Mouse (Mus musculus) gastrocnemius, postnatal 4 days (tissue): ENCODE measurements around the gene Olfr1023. TPM values are rescaled to one million over a fixed set of nuclear protein-coding genes. Genes with fewer than 3 reads are reported as not detected.

ENCODE experiments used
- DNase-seq, 2 experiments: peaks; one replicate each; pipeline ENCODE4 v3.0.0; 2021 to 2022; ENCODE audit warnings: low spot score in 2 of 2, mixed read lengths in 2 of 2
- long read RNA-seq, 2 experiments: library from polyadenylated mRNA; stranded (forward); transcript quantifications; one replicate each; pipeline ENCODE4 v2.0.0; 2021
- total RNA-seq, 2 experiments: library from RNA; stranded (reverse); gene quantifications; 2 replicates each; pipeline ENCODE4 v1.2.3; 2021

Gene Olfr1023
- not detected for total RNA-seq
- long read RNA-seq, experiment 1, result 0 reads
- long read RNA-seq, experiment 2, result 0 reads

DNA sequence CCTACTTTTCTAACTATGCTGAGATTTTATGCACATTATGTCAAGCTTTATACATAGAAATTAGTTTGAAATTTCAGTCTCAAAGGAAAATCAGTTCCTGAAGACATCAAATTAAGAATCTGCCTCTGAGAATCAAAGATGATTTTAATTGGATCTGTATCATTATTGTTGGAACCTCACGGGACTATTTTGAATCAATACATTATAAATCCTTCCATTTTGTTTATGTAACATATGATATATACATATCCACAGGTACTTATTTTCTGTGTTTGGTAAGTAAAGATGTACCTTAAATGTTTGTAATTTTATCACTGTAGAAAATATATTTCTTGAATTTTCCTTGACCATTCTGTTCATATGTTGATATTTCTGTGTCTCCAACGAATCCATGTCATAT is at the start of gene Olfr1023:
TSS of gene Olfr1023 (plus strand) at position 301 of the 400 bp plus-strand sequence.
- DNase-seq, result no peak

DNA sequence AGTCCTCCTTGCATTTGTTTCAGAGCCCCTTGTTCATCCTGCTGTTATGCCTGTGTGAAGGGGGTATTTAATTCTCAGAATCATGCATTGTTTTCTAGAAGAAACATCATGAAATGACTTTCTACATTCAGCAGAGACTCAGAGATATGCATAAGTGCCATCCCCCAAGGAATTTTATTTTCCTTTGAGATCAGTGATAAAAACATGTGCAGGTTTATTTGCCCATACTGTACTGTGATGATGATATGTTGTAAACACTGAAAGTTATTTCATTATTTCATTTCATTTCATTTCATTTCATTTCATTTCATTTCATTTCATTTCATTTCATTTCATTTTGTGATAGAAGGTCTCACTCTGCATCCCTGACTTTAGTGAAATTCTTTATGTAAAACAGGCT is 40.1 kb upstream of the Olfr1023 start, which contains the start of gene Olfr1019:
TSS of gene Olfr1019 (minus strand) at position 101 of the 400 bp plus-strand sequence.
- DNase-seq, result no peak

DNA sequence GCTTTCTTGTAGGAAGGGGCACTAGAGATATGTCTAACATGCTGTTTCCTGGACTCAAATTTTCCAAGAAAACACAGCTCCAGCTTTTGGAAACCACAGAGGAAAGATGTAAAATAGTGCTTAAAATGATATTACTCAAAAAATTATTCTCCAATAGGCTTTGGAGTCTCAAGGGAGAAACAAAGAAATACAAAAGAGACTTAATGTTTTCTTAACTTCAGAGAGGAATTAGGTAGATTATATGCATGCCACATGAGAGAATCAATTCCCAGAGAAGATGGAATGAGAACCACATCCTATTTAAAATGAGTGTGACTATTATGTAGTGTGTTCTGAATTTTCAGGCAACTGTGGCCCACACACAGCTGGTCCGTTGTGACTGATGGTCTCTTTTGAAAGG is 38.7 kb upstream of the Olfr1023 start, which contains the start of gene Olfr1020:
TSS of gene Olfr1020 (plus strand) at position 301 of the 400 bp plus-strand sequence.
- no peak for DNase-seq

DNA sequence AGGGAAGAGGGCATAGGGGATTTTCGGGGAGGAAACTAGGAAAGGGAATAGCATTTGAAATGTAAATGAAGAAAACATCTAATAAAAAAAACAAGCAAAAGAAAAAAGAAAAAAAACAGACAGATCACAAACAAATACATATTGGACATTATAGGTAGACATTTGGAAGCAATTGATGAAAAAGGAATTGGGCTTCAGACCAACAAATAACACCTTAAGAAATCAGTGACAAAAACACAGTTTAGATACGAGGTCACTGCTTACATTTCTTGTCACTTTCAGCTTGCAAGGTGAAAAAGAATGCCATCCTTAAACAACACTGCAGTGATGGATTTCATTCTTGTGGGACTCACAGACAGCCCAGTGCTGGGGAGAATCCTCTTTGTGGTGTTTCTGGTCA is 17.1 kb upstream of the Olfr1023 start, which contains the start of gene Olfr1022:
TSS of gene Olfr1022 (plus strand) at position 301 of the 400 bp plus-strand sequence.
- DNase-seq, result no peak

DNA sequence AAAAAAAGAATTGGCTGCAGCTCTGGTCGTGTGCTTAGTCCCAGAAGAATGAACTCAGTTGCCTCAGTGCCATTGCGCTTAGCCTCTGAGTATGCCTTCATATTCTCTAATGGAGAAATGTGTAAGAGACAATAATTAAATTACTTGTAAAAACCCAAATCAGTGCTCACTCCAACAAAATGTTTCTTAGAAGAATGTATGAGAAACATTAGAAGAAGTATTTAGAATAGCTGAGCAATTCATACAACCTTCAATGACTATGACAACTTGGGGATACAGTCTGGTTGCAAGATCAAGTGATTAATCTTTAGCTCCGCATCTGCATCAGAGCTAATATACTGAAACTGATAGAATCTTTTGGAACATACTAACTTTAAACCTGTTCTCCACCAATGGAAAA is 19.5 kb downstream of the Olfr1023 start, which contains the start of gene Olfr1024:
TSS of gene Olfr1024 (minus strand) at position 101 of the 400 bp plus-strand sequence.
- no peak for DNase-seq

DNA sequence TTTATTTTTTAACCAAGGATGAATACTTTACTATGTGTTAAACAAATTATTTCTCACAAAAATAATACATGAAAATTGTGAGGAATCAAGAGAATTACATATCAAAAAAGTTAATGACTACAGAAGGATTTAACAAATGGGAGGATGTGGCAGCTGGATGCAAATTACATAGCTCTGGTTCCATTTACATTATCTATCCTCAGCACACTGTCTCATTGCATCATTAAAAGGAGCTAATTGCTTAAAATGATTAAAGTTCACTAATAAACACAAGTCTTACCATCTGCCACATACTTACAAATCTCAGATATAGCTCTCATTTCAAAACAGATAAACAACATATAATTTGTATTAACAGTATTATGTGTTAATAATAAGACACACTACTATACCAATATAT is 27.8 kb downstream of the Olfr1023 start:
- no peak for DNase-seq

DNA sequence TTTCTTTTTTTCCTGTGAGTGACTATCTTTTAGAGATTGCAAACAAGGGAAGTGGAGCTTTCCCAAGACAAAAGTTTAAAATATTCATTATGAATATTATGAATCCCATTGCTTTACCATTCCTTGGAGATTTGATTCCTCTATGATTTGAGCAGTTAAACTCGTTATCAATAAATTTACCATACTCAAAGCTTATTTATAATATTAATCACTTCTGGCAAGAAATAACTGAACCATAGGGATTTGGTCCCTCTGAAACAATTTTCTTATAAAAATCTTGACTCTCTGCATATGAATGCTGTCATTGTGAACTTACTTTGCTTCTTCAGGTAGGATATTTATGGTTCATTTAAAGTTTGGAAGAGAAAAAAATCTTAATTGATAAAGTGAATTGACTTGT is 29.5 kb downstream of the Olfr1023 start, which contains the start of gene Olfr1025-ps1:
TSS of gene Olfr1025-ps1 (plus strand) at position 301 of the 400 bp plus-strand sequence.
- DNase-seq, result no peak

DNA sequence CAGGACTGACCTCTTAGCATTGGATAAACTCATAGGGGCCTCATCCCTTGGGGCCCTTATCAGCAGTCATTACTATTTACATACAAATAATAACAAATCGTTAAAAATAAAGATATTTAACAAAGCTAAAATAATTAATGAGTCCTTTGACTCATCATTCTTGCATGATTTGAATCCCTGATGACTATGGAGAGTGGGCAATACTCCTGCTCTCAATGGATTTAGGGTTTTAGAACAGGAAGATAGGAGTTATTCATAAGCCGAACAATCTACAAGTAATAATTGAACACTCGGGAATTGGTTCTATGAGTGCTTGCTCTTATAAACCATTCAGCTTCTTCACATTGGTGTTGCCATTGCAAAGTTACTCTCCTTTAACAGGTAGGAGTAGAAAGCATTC is 35.8 kb downstream of the Olfr1023 start, which contains the start of gene Olfr1026:
TSS of gene Olfr1026 (plus strand) at position 301 of the 400 bp plus-strand sequence.
- no peak for DNase-seq

Other genes starting within 250 kb of the Olfr1023 start
- gene Olfr1002, start 234.9 kb upstream of the Olfr1023 start, total RNA-seq, result not detected
- not detected for gene Olfr154, start 221.2 kb upstream of the Olfr1023 start, total RNA-seq
- not detected for gene Olfr1006, start 206.9 kb upstream of the Olfr1023 start, total RNA-seq
- gene Olfr1008, start 196.2 kb upstream of the Olfr1023 start, total RNA-seq, result not detected
- gene Olfr1009, start 170.2 kb upstream of the Olfr1023 start, total RNA-seq, result not detected
- not detected for gene Olfr1012, start 122.9 kb upstream of the Olfr1023 start, total RNA-seq
- gene Olfr1013, start 118.5 kb upstream of the Olfr1023 start, total RNA-seq, result not detected
- gene Olfr1014, start 112.9 kb upstream of the Olfr1023 start, total RNA-seq, result not detected
- not detected for gene Olfr1015, start 103.6 kb upstream of the Olfr1023 start, total RNA-seq
- gene Olfr1016, start 83.1 kb upstream of the Olfr1023 start, total RNA-seq, result not detected
- not detected for gene Olfr1018, start 67.2 kb upstream of the Olfr1023 start, total RNA-seq
- not detected for gene Olfr1019, start 40.2 kb upstream of the Olfr1023 start, total RNA-seq
- gene Olfr1020, start 38.6 kb upstream of the Olfr1023 start, total RNA-seq, result not detected
- not detected for gene Olfr1022, start 17.0 kb upstream of the Olfr1023 start, total RNA-seq
- not detected for gene Olfr1024, start 19.4 kb downstream of the Olfr1023 start, total RNA-seq
- gene Olfr1025-ps1, start 29.6 kb downstream of the Olfr1023 start, total RNA-seq, result not detected
- not detected for gene Olfr1026, start 35.9 kb downstream of the Olfr1023 start, total RNA-seq
- not detected for gene Olfr1028, start 64.8 kb downstream of the Olfr1023 start, total RNA-seq
- not detected for gene Olfr1029, start 88.3 kb downstream of the Olfr1023 start, total RNA-seq
- not detected for gene Olfr1030, start 93.6 kb downstream of the Olfr1023 start, total RNA-seq
- gene Olfr1031, start 104.7 kb downstream of the Olfr1023 start, total RNA-seq, result not detected
- not detected for gene Olfr1032, start 119.9 kb downstream of the Olfr1023 start, total RNA-seq
- under 1 TPM; 0.08 to 0.10 TPM for gene Olfr1033, start 135.0 kb downstream of the Olfr1023 start, total RNA-seq
- gene Olfr1034, start 160.2 kb downstream of the Olfr1023 start, total RNA-seq, result not detected
- not detected for gene Olfr1036, start 188.4 kb downstream of the Olfr1023 start, total RNA-seq
- gene Olfr1037, start 201.7 kb downstream of the Olfr1023 start, total RNA-seq, result not detected